Mouse (Mus musculus) WW6 (cell line): ENCODE measurements at regions not wholly inside any gene's neighbourhood (a gene's known extent, or its start where the extent isn't known, plus 50 kb on each side); places are given as distances from the start of the nearest gene placed in this dataset.

Experiments
- DNase-seq: peaks from one replicate; pipeline ENCODE4 v3.0.0-alpha.2; 2013; ENCODE audit warnings: low read depth, low spot score

- DNase-seq, result no peak
Observed at GRCm38 (mm10) chr11:48436712-48437111, 363.4 kb upstream of the Rack1 start.

GRCm38 (mm10) chr11:48431316-48431715 is 368.8 kb upstream of the Rack1 start:
- no peak for DNase-seq

- no peak for DNase-seq
Observed at GRCm38 (mm10) chr11:48427423-48427822, 372.7 kb upstream of the Rack1 start.

GRCm38 (mm10) chr11:48426446-48426845 is 373.7 kb upstream of the Rack1 start:
- DNase-seq, result no peak

- no peak for DNase-seq
Observed at GRCm38 (mm10) chr11:48418066-48418756, 381.9 kb upstream of the Rack1 start.

GRCm38 (mm10) chr11:48417615-48418014 is 382.5 kb upstream of the Rack1 start:
- DNase-seq, result no peak

GRCm38 (mm10) chr11:48398032-48398431 is 402.1 kb upstream of the Rack1 start:
- DNase-seq, result no peak

- DNase-seq, result no peak
Observed at GRCm38 (mm10) chr11:48381489-48381888, 392.7 kb upstream of the Sgcd start.

- DNase-seq, result no peak
Observed at GRCm38 (mm10) chr11:48378044-48378443, 389.3 kb upstream of the Sgcd start.

GRCm38 (mm10) chr11:48377269-48377668 is 388.5 kb upstream of the Sgcd start:
- no peak for DNase-seq

- DNase-seq, result no peak
Observed at GRCm38 (mm10) chr11:48351349-48352023, 362.7 kb upstream of the Sgcd start.

- DNase-seq, result no peak
Observed at GRCm38 (mm10) chr11:48314500-48314899, 325.7 kb upstream of the Sgcd start.

- no peak for DNase-seq
Observed at GRCm38 (mm10) chr11:48295370-48295769, 306.6 kb upstream of the Sgcd start.

- no peak for DNase-seq
Observed at GRCm38 (mm10) chr11:48262492-48262891, 273.7 kb upstream of the Sgcd start.

GRCm38 (mm10) chr11:48261089-48261488 is 272.3 kb upstream of the Sgcd start:
- no peak for DNase-seq

- no peak for DNase-seq
Observed at GRCm38 (mm10) chr11:48250678-48251317, 262.0 kb upstream of the Sgcd start.

GRCm38 (mm10) chr11:48249315-48249714 is 260.5 kb upstream of the Sgcd start:
- DNase-seq, result no peak

- no peak for DNase-seq
Observed at GRCm38 (mm10) chr11:48221156-48221555, 232.4 kb upstream of the Sgcd start.

- DNase-seq, result no peak
Observed at GRCm38 (mm10) chr11:48219157-48219556, 230.4 kb upstream of the Sgcd start.

GRCm38 (mm10) chr11:48216762-48217161 is 228.0 kb upstream of the Sgcd start:
- no peak for DNase-seq

- no peak for DNase-seq
Observed at GRCm38 (mm10) chr11:48186604-48187003, 197.8 kb upstream of the Sgcd start.

GRCm38 (mm10) chr11:48178943-48179342 is 190.2 kb upstream of the Sgcd start:
- DNase-seq, result no peak

GRCm38 (mm10) chr11:48178174-48178573 is 189.4 kb upstream of the Sgcd start:
- DNase-seq, result no peak
